Mouse (Mus musculus) liver, postnatal 0 days (tissue): ENCODE data around the gene Zzz3.

Experiments
- CTCF ChIP-seq: sonication (generic); IDR thresholded peaks from 2 replicates; pipeline ENCODE4 v1.5.1; 2016; ENCODE audit warnings: antibody characterized with exemption, low read depth
- EP300 ChIP-seq: IDR thresholded peaks from 2 replicates; pipeline ENCODE4 v1.6.1; 2016; ENCODE audit warnings: antibody characterized with exemption, low read depth, mild to moderate bottlenecking

GRCm38 (mm10) chr3:152468032-152468431 is 72.8 kb downstream of the Zzz3 start:
- no peak for TF ChIP-seq CTCF
- TF ChIP-seq EP300: no peak
